8 mouse cellular contexts compared by ENCODE assay signal in the genomic region with DNA sequence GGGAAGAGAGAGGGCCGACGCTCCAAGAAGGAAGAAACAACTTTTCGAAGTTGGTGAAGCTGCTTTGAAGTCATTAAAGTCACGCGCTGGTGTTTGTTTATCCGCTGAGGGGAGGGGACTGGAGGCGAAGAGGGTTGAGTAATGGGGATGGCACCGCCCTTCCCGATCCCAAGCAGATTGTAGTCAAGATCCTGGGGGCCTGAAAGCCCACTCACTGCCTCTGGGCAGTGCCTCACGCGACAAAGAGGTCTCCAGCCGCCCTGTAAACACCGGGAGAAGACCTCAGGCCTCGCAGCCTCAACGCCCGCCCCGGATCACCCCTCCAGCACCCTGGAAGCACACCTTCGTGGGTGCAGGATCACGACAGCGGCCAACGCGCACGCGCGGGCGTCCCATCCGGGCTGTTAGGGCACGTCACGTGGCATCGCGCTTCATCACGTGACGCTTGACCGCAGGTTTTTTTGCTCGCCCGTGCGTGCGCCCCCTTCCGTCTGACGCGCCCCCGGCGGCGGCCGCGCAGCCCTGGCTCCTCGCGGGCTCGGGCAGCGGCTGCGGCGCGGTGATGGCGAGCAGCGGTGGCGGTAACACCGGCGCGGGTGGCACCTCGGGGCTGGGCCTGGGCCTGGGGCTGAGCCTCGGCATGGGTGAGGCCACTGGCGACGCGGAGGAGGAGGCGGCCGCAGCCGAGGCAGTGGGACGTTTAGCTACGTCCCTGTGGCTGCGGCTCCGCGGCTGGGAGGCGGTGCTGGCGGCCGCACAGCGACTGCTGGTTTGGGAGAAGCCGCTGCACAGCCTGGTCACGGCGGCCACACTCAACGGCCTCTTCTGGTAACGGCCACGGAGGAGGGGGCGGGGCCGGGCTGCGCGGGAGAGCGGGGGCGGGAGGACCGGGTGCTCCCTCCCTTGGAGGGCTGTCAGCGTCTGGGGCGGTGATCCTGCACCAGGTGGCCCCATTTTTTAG. TPM values are rescaled to one million over a fixed set of nuclear protein-coding genes. Genes with fewer than 3 reads are reported as not detected.
DNase-seq lines count a peak whose midpoint lies in the region; ATAC-seq lines count a peak whose summit lies in the region.

A gene (minus strand): TSS at position 411 of the 961 bp plus-strand sequence.
A gene (plus strand): TSS at position 478 of the 961 bp plus-strand sequence.

- H3K9ac ChIP-seq in hindbrain, embryonic 16.5 days (ENCODE audit: low read depth, low read length), result peak within 1 kb of the TSS; percentile 98

- H3K36me3 ChIP-seq in hindbrain, embryonic 16.5 days (ENCODE audit: control insufficient read depth, insufficient read depth, low read length), result peaks cover 37% of the 10 kb centered on the region
- peaks cover 54% of the 10 kb centered on the region for H3K36me3 ChIP-seq in macrophage (ENCODE audit: inconsistent target)

- no peaks in the 10 kb centered on the region for H3K27me3 ChIP-seq in hindbrain, embryonic 16.5 days (replicated peaks; ENCODE audit: control insufficient read depth, insufficient read depth, low read length)

- ATAC-seq in hindbrain, embryonic 16.5 days, result peak; percentile 92

- peak; percentile 97 for DNase-seq in T-cell, adult 2 months (ENCODE audit: low spot score)
- peak; percentile 97 to 98 for DNase-seq in cerebellum, postnatal 36 days
- peak; percentile 95 for DNase-seq in gastrocnemius, adult 18-20 months (ENCODE audit: low spot score)
- peak; percentile 95 to 96 for DNase-seq in left cerebral cortex, adult 18-20 months (ENCODE audit: low spot score in 2 of 2)
- peak; percentile 94 for DNase-seq in right cerebral cortex, adult 18-20 months
- peak; percentile 91 for DNase-seq in urinary bladder, postnatal 10 days (ENCODE audit: low spot score)

- H3K4me2 ChIP-seq in hindbrain, embryonic 16.5 days (ENCODE audit: low read length), result peak within 1 kb of the TSS; percentile 92

- under 1% methylated on average over 87 of the region's 91 CpGs for WGBS in hindbrain, embryonic 16.5 days
- 1% methylated on average over 91 of the region's 91 CpGs for WGBS in macrophage (ENCODE audit: missing documents)

- H3K4me3 ChIP-seq in hindbrain, embryonic 16.5 days (ENCODE audit: low read length), result peak within 1 kb of the TSS; percentile 95
- peak within 1 kb of the TSS; percentile 94 for H3K4me3 ChIP-seq in macrophage (ENCODE audit: inconsistent target)

- peaks cover 48% of the 10 kb centered on the region for H3K79me2 ChIP-seq in macrophage (ENCODE audit: inconsistent target)

- peaks cover 26% of the 10 kb centered on the region for H3K4me1 ChIP-seq in hindbrain, embryonic 16.5 days (ENCODE audit: control insufficient read depth, insufficient read depth, low read depth, low read length)

- H3K27ac ChIP-seq in hindbrain, embryonic 16.5 days (ENCODE audit: low read depth, low read length), result peak within 1 kb of the TSS; percentile 99
- H3K27ac ChIP-seq in macrophage, result peak within 1 kb of the TSS; percentile 97

- no peaks in the 10 kb centered on the region for H3K9me3 ChIP-seq in hindbrain, embryonic 16.5 days (ENCODE audit: control insufficient read depth, low read length)

RNA-seq across cellular contexts. Expression of the first gene that starts in this region (rescaled TPM):
- total RNA-seq in gastrocnemius, adult 18-20 months (2021), result 10 to 100 TPM; 15.7 to 16.4 TPM
- polyA plus RNA-seq in hindbrain, embryonic 16.5 days (2015; fragmentation: Nextera tagmentation; extraction: Ambion mirVana), result 42.3 and 51.7 TPM in 2 replicates
- 10 to 100 TPM; 31.1 to 35.2 TPM for total RNA-seq in left cerebral cortex, adult 18-20 months (2021)
- total RNA-seq in macrophage (2018; cell fraction: chromatin; rRNA removed), result 100 to 1,000 TPM in 14 of 26 experiments, 10 to 100 TPM in 12; 37.3 to 184 (median 105) TPM
- 100 to 1,000 TPM in 10 of 26 experiments, 10 to 100 TPM in 16; 78.6 to 121 (median 96.5) TPM for total RNA-seq in macrophage (2018; cell fraction: cytosol; rRNA removed)
- 100 to 1,000 TPM in 12 of 26 experiments, 10 to 100 TPM in 14; 61.3 to 139 (median 98.2) TPM for total RNA-seq in macrophage (2018; cell fraction: nucleus; rRNA removed)
- polyA plus RNA-seq in macrophage (2018), result 52.3 to 87.8 TPM (median 60.4 TPM) in 3 replicates

RNA-seq across cellular contexts. Expression of the second gene that starts in this region (rescaled TPM):
- total RNA-seq in gastrocnemius, adult 18-20 months (2021), result 10 to 100 TPM in 1 of 2 experiments, 1 to 10 TPM in 1; 8.8 to 10.0 TPM
- polyA plus RNA-seq in hindbrain, embryonic 16.5 days (2015; fragmentation: Nextera tagmentation; extraction: Ambion mirVana), result 139 and 144 TPM in 2 replicates
- 100 to 1,000 TPM; 210 to 215 TPM for total RNA-seq in left cerebral cortex, adult 18-20 months (2021)
- total RNA-seq in macrophage (2018; cell fraction: chromatin; rRNA removed), result 10 to 100 TPM in 25 of 26 experiments, 1 to 10 TPM in 1; 9.2 to 89.6 (median 37.4) TPM
- total RNA-seq in macrophage (2018; cell fraction: cytosol; rRNA removed), result 100 to 1,000 TPM in 6 of 26 experiments, 10 to 100 TPM in 20; 55.0 to 120 (median 78.9) TPM
- total RNA-seq in macrophage (2018; cell fraction: nucleus; rRNA removed), result 100 to 1,000 TPM in 4 of 26 experiments, 10 to 100 TPM in 22; 42.5 to 110 (median 70.4) TPM
- polyA plus RNA-seq in macrophage (2018), result 56.8 to 88.1 TPM (median 67.2 TPM) in 3 replicates

Comparison
In these comparisons a context has a peak if more than half of its experiments do, and no peak if none do; other contexts are left out.
1. Peak in every context shown above with its lines: DNase-seq, ATAC-seq, H3K4me3 ChIP-seq and H3K27ac ChIP-seq.
2. RNA of the second gene that starts in this region (total RNA-seq): 210 to 215 TPM in left cerebral cortex, adult 18-20 months; 8.8 to 10.0 TPM in gastrocnemius, adult 18-20 months; every median in the first group is over 10 times any median in the second.